Mouse (Mus musculus) layer of hippocampus, adult 18-20 months (tissue): Measurements from ENCODE around the gene Smndc1. TPM values are rescaled to one million over a fixed set of nuclear protein-coding genes. Genes with fewer than 3 reads are reported as not detected.

Experiments used
- DNase-seq, 2 experiments: peaks; one replicate each; pipeline ENCODE4 v3.0.0; 2022; ENCODE audit warnings: low spot score in 2 of 2
- long read RNA-seq: library from polyadenylated mRNA; stranded (forward); transcript quantifications from one replicate; pipeline ENCODE4 v2.0.0, GENCODE M21; 2021
- total RNA-seq, 2 experiments: library from RNA; stranded (reverse); gene quantifications; 2 replicates each; pipeline ENCODE4 v1.2.3; 2021

The Smndc1 gene
- 10 to 100 TPM; 41.4 to 42.4 TPM for total RNA-seq
- long read RNA-seq, transcript Smndc1-201 (6 exons, 1,948 nt): major isoform, 14 of 16 reads
- long read RNA-seq, partial matches to known transcripts: 0 of 16 reads
- long read RNA-seq, other reads (novel, unspliced or antisense): 1 of 16 reads

DNA sequence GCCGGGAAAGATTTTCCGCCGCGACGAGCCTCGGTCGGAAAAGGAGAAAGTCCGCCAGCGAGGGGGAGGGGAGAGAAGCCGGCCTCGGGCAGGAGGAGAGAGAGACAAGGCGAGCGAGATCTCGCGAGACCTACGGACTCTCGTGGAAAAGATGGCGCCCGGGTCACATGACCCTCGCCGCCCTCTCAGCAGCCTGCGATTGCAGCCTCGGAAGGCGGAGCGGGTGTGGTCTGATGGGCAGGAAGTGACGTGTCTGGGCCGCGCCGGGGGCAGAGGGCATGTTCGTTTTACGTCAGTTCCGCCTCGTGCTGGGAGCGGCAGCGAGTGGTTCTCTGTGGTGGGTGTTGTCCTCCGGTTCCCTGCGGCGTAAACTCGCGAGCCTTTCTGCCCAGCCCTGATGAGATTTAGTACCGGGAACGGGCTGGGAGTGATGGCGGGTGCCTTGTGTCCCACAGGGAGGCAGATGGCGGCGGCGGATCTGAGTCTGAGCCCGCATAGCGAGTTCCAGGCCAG is at the start of gene Smndc1:
Gene Smndc1, minus strand, starts transcription at position 84 of the 513 bp plus-strand sequence.
- peak; percentile 99 for DNase-seq

DNA sequence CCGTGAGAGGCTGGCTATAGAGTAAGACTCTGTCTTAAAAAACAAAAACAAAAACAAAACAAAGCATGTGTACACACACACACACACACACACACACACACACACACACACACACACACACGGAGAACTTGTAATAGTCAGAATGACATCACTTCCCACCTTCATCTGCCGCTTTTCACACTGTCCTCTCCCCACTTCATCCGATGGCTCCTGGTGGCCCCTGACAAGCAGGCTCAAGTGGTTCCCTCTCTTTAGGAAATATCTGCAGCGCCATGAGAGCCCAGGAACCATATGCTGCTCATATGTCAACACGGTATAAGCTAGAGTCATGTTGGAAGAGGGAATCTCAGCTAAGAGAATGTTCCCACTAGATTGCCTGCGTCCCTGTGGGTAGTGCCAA is 49.0 kb upstream of the Smndc1 start:
- no peak for DNase-seq

DNA sequence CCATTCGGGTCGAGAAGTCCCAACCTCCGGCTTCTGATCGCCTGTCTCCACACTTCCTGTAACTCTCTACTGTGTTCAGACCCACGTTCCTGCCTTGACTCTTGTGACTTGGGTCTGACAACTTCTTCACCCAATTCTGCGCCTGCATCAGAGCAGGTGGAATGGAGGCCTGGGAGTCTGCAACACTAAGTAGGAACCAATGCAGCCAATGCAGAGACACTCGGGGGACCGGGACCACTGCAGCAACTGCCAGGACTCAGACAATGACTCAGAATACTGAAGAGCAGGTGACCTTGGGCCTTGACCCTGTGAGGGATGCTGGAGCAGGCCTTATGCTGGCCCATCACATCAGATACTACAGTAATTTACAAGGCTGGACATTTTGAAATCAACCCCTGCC is 47.6 kb upstream of the Smndc1 start:
- DNase-seq: no peak

DNA sequence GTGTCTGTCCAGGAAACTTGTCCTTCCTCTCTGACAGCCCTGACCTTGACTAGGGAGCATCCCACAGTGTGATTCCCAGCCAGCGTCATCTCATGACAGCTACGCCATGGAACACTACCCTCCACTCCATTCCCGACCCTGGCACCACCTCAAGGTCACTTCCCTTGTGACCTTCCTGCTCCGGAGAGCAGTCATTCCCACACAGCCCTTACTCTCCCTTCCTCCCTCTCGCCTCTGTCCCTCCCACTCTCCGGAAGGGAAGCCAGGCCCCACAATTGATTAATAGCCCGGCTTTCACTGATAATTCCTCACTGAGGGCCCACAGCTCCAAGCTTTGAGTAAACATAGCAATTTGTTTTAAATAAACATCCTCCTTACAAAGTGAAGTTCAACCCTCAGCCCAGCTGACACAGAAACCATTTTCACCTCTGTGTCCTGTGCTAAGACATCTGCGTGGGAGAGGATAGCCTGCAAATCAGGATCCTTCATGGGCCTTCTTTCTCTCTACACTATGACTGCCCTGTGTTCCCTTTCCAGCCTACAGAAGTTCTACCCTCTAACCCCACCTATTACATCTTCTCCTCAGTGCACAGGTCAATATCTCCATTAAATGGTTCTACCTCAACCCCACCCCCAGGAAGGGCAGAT is 47.1 kb upstream of the Smndc1 start:
- DNase-seq: no peak

DNA sequence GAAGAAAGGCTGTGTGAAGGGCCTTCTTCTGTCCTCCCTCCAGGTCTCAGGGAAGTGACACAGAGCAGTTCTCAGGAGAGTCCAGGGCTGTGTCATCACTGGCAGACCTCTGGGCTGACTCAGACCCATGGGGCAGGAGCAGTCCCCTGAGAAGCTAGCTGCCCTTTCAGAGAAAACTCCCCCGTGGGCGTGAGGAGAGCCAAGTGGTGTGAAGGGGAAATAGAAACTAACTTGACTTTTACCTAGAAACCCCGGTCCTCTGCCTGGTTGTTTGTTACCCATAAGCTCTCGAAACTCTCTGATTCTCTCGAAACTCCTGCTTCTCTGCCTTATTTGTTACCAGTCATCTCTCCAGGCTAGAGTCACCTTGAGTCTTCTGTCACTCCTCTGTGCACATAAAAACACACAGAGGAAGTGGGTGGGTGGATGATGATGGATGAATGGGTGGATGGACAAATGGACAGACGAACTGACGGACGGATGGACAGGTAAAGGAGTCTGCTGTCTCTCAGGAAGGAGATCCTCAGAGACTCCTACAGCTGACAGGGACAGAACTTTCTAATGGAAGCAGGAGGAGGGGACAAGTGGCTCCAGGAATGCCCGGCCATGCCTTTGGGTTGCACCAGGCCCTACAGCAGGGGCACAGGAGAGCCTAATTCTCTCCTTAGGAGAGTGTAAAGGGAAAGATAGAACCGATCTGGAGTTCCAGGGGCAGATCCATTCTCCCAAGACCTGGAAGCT is 43.7 kb upstream of the Smndc1 start:
- no peak for DNase-seq

DNA sequence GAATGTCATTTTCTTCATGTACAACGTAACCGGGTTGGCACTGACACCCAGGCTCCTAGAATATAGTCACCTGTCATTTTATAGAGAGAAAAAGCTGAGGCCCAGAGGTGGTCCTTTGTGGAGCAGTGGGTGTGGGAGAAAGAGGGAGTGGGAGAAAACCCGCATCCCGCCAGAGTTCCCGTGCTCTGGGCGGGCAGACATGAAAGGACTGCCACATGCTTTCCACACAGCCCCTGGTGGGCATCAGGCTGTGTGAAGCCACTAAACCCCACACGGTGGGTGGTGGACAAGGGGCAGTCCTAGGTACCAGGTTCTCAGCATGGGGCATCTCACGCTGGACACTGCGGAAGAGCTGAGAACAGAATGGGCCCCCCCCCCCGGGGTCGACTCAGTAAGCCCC is 40.6 kb upstream of the Smndc1 start:
- DNase-seq: no peak

DNA sequence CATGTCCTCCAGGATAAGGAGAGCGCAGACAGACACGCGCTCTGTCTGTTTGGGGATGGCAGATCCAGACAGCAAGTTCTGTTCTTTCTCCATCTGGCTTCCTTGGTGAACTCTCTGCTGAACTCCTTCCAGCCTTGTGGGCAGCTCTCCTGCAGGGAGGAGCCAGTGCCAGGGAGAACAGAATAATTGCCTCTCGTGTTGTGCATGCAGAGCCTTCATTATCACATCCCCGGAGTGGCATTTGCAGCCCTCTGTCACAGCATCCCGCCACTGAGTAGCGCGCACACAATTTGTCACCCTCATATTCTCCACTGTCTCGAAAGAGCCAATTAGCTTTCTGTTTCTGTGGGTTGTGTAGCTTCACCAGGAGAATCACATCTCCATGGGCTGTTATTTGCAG is 40.0 kb upstream of the Smndc1 start:
- peak; percentile 82 to 91 for DNase-seq

DNA sequence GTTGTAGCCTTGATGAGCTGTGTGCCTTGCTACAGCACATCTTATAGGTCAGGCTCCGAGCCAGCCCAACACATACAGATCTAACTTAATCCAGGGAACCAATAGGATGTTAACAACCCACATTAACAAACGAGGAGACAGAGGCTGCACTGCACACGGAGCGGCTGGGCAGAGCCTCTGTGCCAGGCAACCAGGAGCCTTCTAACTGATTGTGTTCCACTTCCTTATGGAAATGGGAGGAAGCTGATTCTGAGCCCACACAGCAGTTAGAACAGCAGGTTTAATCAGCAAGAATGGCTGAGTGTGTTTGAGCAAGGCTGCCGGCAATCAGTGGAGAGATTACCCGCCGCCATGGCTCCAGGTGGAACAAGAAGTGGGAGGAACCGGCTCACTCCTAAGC is 37.4 kb upstream of the Smndc1 start:
- DNase-seq: peak in 1 of 2 experiments; percentile 71

DNA sequence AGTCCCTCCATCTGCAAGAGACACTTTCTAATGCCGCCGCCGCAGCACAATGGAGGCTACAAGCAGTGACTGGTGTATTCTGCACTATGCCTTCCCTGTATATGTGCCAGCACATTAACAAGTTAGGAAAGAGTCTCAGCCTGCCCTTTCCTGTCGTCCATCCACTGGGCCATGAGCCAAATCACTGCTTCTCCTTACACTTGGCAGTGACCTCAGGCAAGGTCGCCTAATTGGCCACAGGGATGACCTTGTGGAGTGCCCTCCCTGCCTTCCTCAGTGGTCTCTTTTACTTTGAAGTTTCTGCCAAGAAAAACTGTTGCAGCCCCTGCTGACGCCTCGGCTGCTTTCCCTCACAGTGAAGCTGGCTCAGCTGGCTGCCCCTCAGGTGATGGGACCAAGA is 37.0 kb upstream of the Smndc1 start:
- no peak for DNase-seq

DNA sequence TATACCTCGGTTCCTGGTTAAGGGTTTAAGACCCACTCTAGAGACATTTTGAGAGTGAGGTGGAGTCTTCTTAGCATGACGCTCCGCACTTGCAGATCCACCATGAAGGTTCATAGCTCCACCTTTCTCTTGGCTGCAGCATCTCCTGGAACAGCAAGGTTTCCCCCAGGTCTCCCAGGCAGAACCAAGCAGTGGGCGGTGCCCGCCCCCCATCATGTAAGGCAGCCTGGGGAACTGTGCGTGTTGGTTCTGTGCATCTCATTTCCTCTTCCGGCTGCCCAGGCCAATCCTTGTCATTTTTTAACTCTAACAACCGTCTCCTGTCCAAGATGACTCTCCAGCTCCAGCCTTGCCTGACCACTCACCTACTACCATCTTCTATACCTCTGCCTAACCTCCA is 35.4 kb upstream of the Smndc1 start:
- DNase-seq: no peak

DNA sequence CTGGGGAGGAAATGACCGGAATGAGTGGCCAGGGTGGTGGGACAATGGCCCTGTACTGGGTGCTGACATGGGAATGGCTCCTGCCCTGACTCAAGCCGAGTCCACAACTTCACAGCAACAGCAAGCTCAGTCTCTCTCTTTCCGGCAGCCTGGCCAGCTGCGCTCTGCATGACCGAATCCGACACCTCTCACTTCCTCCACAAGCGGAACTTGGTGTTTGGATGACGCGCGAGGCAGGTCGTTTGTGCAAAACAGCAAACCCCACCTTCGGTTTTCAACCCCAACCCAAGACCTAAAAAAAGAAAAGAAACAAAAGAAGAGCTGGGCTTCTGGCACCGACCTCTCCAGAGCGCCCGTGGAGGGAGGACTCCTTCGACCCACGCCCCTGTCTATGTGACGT is 34.3 kb upstream of the Smndc1 start:
- no peak for DNase-seq

DNA sequence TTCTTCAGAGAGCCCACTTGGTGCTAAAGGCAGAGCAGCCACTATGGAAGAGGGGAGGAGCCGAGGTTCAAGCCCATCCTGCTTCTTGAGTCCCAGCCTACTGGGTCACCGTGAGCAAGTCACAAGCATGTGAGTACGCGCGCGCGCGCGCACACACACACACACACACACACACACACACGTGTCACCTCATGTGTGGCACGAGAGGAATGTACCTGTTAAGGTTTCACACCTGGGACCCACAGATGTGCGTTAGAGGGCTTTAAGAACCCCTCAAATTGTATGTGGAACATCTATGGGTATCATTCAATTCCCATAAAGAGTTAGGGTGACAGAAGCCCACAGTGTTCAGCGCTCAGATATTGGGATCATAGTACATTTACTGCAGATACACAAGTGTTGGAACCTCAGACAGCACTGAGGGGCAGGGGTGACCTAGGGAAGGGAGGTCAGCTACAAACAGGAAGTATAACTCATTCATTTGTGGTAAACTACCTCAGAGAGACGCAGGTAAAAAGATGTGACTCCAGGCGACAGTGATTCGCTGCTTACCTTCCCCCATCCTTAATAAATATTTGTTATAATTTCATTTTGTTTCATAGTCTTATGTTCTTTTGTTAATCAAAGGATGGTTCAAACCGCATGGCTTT is 33.6 kb upstream of the Smndc1 start:
- no peak for DNase-seq

DNA sequence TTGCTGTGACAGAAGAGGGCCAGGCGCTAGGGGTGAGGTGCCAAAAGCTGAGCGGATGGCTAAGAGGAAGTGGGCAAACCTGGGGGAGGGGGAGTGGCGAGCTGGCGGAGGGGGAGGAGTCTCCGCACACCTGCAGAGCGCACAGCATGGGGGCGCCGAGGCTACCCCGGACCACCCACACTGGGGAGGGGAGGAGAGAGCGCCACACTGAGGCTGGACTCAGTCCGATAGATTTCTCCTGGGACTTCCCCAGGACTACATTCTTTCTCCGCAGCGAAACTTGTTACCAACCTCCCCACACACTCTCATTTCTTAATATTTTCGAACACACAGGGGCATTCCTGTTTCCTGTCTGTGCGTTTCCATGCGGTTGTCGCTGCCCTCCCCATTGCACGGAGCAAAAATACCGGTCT is 33.0 kb upstream of the Smndc1 start:
- DNase-seq: no peak

DNA sequence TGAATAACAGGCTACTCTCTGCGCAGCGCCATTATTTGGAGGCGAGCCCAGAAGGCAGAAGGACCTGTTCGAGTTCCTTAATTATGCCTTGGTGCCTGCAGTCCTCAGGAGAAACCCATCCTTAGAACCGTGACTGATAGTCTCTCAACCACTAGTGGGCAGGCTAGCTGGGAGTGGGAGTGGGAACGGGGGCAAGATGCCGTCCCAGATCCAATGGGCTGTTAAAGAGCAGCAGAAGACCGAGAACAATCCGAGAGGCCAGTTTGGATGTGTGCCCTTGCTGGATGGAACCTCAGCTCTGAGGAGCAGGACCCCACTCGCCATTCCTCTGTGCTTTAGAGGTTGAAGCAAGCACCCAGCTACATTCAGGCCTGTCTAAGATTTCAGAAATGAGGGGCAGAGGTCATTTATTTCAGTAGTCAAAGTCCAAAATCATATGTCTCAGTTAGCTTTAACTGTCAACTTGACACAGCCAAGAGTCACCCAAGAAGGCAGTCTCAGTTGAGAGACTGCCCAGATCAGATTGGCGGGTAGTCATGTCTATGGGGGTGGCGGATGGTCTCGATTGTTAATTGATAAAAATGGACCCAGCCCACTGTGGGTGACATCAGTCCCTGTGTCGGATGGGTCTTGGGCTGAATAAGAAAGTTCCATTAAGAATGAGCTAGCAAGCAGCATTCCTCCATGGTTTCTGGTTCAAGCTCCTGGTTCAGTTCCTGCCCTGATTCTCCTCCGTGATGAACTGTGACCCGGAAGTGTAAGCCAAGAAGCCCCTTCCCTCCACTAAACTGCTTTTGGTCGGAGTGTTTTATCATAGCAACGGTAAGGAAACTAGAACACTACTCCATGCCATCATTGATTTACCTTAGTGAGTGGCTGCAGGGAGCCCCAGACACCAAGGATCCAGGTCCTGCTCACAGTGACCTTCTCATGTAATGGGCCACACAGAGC is 32.3 kb upstream of the Smndc1 start:
- no peak for DNase-seq

DNA sequence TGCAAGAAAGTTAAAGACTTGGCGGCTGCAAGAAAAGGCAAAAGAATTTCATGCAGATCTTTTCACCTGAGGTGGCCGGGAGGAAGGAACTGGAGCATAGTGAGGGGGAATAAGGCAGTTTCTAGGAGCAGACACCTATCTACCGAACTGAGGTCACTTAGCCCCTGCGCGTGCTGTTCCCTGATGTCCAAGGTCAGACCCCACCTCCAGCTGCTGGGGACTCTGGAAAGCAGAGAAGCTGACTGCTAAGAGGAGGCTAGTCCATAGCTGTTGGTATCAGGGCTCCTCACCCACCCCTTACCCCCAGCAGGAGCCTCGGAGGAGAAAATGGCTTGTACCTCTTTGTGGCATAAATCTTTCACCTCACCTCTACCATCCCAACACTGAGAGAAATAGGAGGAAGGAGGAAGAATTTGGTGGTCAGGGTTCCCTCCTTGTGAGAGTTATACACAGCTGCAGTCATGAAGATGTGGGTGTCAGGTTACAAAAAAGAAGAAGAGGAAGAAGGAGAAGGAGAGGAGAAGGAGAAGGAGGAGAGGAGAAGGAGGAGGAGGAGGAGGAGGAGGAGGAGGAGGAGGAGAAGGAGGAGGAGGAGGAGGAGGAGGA is 31.3 kb upstream of the Smndc1 start:
- no peak for DNase-seq

DNA sequence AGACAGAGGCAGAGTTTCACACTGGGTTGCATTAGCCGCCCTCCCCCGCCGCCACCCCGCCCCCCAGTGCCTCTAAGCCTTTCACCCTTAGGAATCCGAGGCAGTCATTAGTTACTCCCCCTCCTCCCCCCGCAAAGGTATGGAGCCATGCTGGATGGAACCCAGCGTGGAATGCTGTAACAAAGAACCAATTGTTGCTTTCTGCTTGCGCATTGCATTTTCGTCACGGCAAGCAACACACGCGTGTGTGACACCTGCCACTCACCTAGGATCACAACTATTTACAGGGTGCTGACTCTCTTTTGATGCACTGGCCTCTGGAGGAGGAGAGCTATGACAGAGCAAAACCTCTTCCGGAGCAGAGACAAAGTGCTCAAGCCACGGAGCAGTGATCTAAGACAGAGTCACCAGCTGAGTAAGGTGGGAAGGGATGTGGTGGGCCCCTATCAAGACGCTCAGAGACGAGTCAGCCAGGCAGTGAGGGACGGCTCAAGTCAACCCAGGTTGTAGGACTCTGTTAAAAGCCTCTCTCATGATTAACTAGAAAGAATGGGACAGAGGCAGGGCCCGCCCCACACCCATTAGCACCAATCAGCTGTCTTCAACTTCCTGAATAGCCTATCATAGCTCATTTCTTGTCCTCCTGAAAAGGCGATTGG is 30.7 kb upstream of the Smndc1 start:
- peak in 1 of 2 experiments; percentile 72 for DNase-seq

DNA sequence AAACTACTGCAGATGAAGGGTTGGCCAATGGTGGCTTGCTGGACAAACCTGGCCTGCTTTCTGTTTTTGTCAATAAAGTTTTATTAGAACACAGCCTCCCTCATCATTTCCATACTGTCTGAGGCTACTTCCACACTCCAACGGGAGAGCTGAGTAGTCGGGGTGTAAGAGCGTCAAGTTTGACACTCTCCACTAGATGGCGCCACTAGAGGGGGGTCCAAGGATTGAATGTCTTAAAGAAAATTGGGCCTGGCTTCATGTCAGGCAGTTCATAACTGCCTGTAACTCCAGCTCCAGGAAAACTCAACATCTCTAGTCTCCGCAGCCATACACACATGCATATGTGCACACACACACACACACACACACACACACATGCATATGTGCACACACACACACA is 29.5 kb upstream of the Smndc1 start:
- DNase-seq: no peak

DNA sequence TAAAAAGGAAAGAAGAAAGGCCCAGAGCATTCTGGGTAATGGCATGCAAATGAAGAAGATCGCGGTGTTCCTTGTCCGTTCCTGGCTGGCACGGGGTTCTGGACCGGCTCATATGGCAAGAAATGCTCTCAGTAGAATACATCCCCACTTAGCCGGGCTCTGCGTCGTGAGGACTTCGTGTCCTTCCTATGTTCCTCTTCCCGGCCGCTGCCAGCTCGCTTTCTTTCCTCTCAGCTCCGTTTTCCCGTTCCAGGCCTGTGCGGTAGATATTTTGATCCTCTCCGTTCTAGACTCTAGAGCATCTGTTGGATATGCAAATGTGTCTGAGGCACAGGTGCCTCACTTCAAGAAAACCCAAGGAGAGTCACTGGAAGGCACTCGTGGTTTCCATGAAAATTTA is 24.8 kb upstream of the Smndc1 start:
- DNase-seq: peak in 1 of 2 experiments; percentile 75

DNA sequence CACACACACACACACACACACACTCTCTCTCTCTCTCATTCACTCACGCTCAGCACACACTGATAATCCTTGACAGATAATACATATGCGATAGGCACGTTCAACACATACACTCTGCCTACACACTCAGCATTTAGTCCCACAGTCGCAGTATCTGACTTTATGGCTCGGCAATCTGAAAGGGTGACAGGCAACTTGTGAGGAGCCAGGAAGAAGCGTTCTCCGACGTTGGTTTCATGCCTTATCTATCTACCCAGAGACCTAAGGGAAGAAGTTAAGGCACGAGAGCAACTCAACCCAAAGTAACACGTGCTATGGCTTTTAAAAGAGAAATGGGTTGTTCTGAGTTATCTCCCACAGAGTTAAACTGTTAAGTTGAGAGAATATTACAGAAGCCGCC is 24.3 kb upstream of the Smndc1 start:
- DNase-seq: no peak
